Mouse (Mus musculus) testis, adult 2 months (tissue): ENCODE results near the gene Dnah11.

Experiments
- CTCF ChIP-seq: fragments of 200-500 bp; IDR thresholded peaks from 2 replicates; pipeline ENCODE4 v1.5.1; 2012; ENCODE audit warnings: low read depth, mild to moderate bottlenecking, inconsistent platforms, low read length, moderate library complexity; ENCODE audit not compliant: control insufficient read depth, insufficient read depth, insufficient replicate concordance
- POLR2A ChIP-seq: fragments of 200-500 bp; IDR thresholded peaks from 2 replicates; pipeline ENCODE4 v1.6.1; 2012; ENCODE audit warnings: low read depth, mild to moderate bottlenecking, inconsistent platforms, low read length, moderate library complexity; ENCODE audit not compliant: control insufficient read depth

- TF ChIP-seq CTCF (no peak), POLR2A (no peak)
Observed at GRCm38 (mm10) chr12:118187663-118188062, 11.2 kb downstream of the Dnah11 start.
